Mouse (Mus musculus) liver, adult (tissue): ENCODE results near the gene Fubp3.

ENCODE experiments used
- GATA4 ChIP-seq: IDR thresholded peaks from 2 replicates; pipeline ENCODE4 v1.6.1; 2014; ENCODE audit warnings: mild to moderate bottlenecking, low read length; ENCODE audit not compliant: insufficient replicate concordance

The Fubp3 gene

GRCm38 (mm10) chr2:31609859-31610261 lies 37.4 kb downstream of the Fubp3 start:
- TF ChIP-seq GATA4, result no peak

- TF ChIP-seq GATA4, result no peak
Observed at GRCm38 (mm10) chr2:31610922-31611321, 38.5 kb downstream of the Fubp3 start.

GRCm38 (mm10) chr2:31611400-31611799 lies 38.9 kb downstream of the Fubp3 start:
- no peak for TF ChIP-seq GATA4

GRCm38 (mm10) chr2:31612627-31613026 lies 40.2 kb downstream of the Fubp3 start:
- TF ChIP-seq GATA4, result no peak

GRCm38 (mm10) chr2:31613781-31614180 lies 41.3 kb downstream of the Fubp3 start:
- TF ChIP-seq GATA4, result no peak

- TF ChIP-seq GATA4, result no peak
Observed at GRCm38 (mm10) chr2:31618484-31619161, 46.2 kb downstream of the Fubp3 start.

DNA sequence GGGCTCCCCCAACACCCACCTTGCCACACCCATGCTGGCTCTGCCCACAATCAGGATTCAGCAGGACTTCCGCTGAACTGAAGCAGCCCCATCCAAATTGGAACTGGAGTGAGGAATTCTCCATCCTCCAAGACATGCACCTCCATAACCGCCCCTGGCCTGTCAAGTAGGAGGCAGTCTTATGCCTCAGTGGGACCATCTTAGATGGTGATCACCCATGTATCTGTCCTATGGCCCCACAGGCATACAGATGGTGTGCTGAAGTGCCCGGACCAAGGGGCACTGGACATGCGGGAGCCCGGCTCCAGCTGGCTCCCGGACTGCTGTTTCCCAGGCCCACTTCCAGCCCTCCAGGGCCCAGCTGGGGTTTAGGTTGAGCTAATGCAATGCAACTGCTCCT lies 46.8 kb downstream of the Fubp3 start:
- no peak for TF ChIP-seq GATA4

- no peak for TF ChIP-seq GATA4
Observed at GRCm38 (mm10) chr2:31633531-31633930, 61.1 kb downstream of the Fubp3 start.

- TF ChIP-seq GATA4, result no peak
Observed at GRCm38 (mm10) chr2:31635281-31636137, 63.1 kb downstream of the Fubp3 start.

GRCm38 (mm10) chr2:31636138-31636741 lies 63.8 kb downstream of the Fubp3 start:
- no peak for TF ChIP-seq GATA4

DNA sequence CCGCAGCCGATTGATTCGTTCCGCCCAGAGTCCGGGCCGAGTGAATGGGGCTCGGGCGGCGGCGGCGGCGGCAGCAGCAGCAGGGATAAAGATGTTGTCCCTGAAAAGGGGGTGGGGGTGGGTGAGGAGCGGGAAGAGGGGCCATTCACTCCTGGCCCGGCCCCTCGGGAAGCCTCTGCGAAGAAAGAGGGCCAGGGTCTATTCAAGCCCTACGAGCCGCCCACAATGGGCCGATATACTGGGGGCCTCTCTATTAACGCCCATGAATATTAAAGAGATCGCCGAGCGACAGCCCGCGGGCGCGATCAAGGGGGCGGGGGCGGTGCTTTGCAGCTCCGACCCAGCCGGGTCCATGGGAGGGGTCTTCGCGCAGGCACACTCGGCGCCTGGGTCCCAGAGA lies 64.3 kb downstream of the Fubp3 start:
- no peak for TF ChIP-seq GATA4

DNA sequence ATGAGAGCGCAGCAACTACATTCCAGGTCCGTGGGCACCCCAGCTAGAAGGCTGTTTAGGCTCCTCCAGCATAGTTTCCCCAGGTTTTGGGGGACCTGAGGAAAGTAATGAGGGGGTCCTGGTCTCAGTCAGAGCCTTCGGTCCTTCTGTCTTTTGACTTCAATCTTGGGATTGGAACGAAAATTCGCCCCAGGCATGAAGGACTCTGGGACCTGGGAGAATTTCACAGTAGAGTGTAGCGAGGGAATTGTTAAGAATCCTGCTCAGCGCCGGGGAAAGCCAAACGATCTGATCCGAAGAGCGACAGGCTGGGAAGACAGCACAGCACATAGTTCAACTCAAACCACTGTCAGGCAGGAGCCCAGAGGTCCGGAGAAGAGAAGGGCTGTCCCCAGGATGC lies 64.9 kb downstream of the Fubp3 start:
- TF ChIP-seq GATA4, result no peak

DNA sequence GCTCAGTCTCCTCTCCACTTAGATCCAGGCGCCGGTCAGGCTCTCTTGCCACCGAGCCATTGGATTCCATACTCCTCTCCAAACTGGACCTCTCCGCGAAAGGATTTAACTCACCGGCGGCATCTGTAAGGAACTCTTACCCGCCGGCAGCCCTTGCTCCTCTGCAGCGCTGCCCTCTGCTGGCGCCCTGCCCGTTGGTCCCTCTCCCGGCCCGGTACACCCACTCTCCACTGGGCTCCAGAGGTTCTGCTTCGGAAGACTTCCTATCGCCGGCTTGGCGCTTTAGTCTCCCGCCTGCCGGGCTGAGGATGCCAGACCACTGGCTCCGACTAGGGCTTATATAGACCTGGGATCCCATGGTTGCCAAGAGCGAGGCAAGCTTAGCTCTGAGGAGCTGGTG lies 65.4 kb downstream of the Fubp3 start:
- no peak for TF ChIP-seq GATA4

DNA sequence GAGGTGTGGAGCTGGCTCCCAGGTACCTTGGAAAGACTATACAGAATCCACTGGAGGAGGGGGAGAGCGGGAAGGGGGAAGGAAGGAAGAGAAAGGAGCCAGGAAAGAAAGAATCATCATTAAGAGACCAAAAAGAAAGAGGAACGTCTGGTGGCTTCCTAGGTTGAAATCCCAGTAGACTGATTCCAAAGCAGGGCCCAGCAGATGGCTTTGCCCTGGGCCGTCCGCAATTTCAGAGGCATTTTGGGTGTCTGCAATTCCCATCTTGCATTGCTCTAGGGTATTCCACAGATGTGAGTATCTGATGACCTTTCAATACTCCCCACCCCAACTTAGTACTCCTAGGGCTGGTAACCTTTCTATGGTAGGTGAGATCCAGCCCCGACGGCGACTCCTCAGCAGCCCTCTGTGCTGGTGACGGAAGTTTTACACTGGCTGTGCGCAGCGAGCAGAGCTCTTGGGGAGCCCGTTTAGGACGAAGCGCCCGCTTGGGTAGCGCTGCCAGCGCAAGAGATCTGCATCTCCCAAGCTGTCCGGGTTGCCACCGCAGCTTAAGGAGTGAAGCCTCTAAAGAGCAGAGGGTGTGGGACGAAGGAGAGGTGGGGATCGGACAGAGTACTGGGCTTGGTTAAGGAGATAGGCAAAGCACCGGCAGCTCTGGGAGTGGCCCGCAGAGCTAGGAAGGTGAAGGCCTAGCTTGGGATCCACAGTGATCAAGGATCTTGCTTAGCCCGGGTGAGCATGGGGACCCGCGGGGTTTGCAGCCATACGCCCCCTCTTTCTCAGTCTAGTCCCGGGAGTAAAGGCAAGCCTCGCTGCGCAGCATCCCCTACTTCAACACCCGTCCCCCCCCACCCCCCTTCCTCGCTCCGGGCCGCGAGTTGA lies 66.4 kb downstream of the Fubp3 start:
- no peak for TF ChIP-seq GATA4

- TF ChIP-seq GATA4, result no peak
Observed at GRCm38 (mm10) chr2:31639466-31639760, 67.0 kb downstream of the Fubp3 start.

DNA sequence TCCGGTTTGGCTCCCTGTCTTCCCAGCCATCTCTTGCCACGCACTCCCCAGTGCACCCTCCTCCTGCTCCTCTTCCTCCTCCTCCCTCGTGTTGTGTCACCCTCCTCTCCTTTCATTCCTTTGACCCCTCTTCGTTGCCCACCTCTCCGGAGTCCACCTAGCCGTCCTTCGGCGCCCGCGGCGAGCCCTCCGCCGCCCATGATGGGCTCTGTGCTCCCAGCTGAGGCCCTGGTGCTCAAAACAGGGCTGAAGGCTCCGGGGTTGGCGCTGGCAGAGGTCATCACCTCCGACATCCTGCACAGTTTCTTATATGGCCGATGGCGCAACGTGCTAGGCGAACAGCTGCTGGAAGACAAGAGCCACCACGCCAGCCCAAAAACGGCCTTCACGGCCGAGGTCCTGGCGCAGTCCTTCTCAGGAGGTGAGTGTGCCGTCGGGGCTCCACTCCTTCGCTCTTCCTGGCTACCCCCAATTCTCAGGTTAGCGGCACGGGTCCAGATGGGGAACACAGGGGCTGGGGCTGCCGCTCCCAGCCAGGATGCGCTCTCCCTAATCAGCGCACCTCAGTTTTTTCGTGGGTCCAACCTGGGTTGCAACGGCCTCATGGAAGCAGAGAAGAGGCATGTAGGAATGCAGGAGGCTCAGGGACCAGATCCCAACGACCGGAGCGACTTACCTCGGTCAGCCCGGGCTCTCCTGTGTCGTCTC lies 67.6 kb downstream of the Fubp3 start, which contains the start of gene Prdm12:
Gene Prdm12 (plus strand): TSS at position 137 of the 708 bp plus-strand sequence.
- no peak for TF ChIP-seq GATA4
